Comparison of ENCODE assay signal across 22 mouse cellular contexts in the genomic region with DNA sequence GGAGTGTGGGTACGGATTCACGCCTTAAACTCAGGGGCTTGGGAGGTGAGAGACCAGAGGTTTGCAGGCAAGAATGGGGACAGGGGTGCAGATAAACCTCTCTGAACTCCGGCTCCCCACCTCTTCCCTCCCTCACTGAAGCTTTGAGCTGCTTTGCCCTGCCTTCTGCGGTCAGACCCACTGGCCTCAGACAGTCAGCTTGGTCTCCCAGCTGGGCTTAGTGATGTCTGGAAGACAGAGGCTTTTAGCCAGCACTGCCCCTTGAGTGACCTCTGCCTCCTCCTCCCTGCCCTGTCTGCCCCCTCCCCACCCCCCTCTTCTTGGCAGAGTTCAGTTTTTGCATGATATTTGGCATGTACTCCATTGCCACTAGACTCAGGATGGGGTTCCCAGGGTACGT. TPM values are rescaled to one million over a fixed set of nuclear protein-coding genes. Genes with fewer than 3 reads are reported as not detected.
DNase-seq lines count a peak whose midpoint lies in the region; ATAC-seq lines count a peak whose summit lies in the region.
"Had no signal": no experiment of that assay in that cellular context is flagged by ENCODE, and none has a peak within 500 bp of the region (broad histone marks: within the 10 kb centered on the region; RNA-seq: fewer than 3 reads in every experiment).

No protein-coding gene starts in this region.

- peaks cover 71% of the 10 kb centered on the region for H3K27me3 ChIP-seq in liver, embryonic 13.5 days
- H3K27me3 ChIP-seq in liver, embryonic 12.5 days (replicated peaks): peaks cover 88% of the 10 kb centered on the region
- H3K27me3 ChIP-seq in forebrain, embryonic 15.5 days: peaks cover 3% of the 10 kb centered on the region; the same call in 1 of the 2 replicates
- peaks cover 6% of the 10 kb centered on the region for H3K27me3 ChIP-seq in midbrain, embryonic 11.5 days (ENCODE audit: control insufficient read depth, insufficient read depth, low read length)
- peaks cover 3% of the 10 kb centered on the region; the same call in 1 of the 2 replicates for H3K27me3 ChIP-seq in neural tube, embryonic 14.5 days (ENCODE audit: control insufficient read depth, insufficient read depth, low read length)

- 0 out of 2 replicates have a peak, but pooled peaks have one; percentile 15 for ATAC-seq in liver, embryonic 13.5 days (ENCODE audit: low read depth)
- ATAC-seq in liver, embryonic 12.5 days: no peak
- no peak for ATAC-seq in forebrain, embryonic 15.5 days (replicated peaks)
- ATAC-seq in midbrain, embryonic 11.5 days (ENCODE audit: low FRiP score): no peak
- no peak for ATAC-seq in neural tube, embryonic 14.5 days (ENCODE audit: low read depth)
- no peak for ATAC-seq in activated CD4-positive, CD25-positive, alpha-beta regulatory T cell, adult 4 months
- ATAC-seq: intestine, postnatal 0 days had no signal

- WGBS in liver, embryonic 13.5 days (ENCODE audit: insufficient replicate concordance): 15% methylated on average over 5 of the region's 5 CpGs
- WGBS in liver, embryonic 12.5 days (ENCODE audit: insufficient replicate concordance): 19% methylated on average over 5 of the region's 5 CpGs
- 50% methylated on average over 5 of the region's 5 CpGs for WGBS in forebrain, embryonic 15.5 days
- 44% methylated on average over 5 of the region's 5 CpGs for WGBS in midbrain, embryonic 11.5 days
- 54% methylated on average over 5 of the region's 5 CpGs for WGBS in neural tube, embryonic 14.5 days

- H3K36me3 ChIP-seq in liver, embryonic 13.5 days: no peaks in the 10 kb centered on the region
- no peaks in the 10 kb centered on the region for H3K36me3 ChIP-seq in liver, embryonic 12.5 days
- no peaks in the 10 kb centered on the region for H3K36me3 ChIP-seq in forebrain, embryonic 15.5 days
- no peaks in the 10 kb centered on the region for H3K36me3 ChIP-seq in midbrain, embryonic 11.5 days (ENCODE audit: control insufficient read depth, insufficient read depth, low read length)
- no peaks in the 10 kb centered on the region for H3K36me3 ChIP-seq in neural tube, embryonic 14.5 days (ENCODE audit: control insufficient read depth, insufficient read depth, low read length)
- H3K36me3 ChIP-seq: G1E; stomach, embryonic 15.5 days had no signal

- H3K4me3 ChIP-seq in liver, embryonic 13.5 days (replicated peaks): no peak overlapping the region
- no peak overlapping the region for H3K4me3 ChIP-seq in liver, embryonic 12.5 days
- peak overlapping the region; percentile 69 for H3K4me3 ChIP-seq in forebrain, embryonic 15.5 days
- H3K4me3 ChIP-seq in midbrain, embryonic 11.5 days (ENCODE audit: low read depth, low read length): no peak overlapping the region
- peak overlapping the region; percentile 55; the same call in 1 of the 2 replicates for H3K4me3 ChIP-seq in neural tube, embryonic 14.5 days (ENCODE audit: low read depth, low read length)
- H3K4me3 ChIP-seq: megakaryocyte, embryonic 14.5 days; stomach, embryonic 15.5 days had no signal

- H3K9ac ChIP-seq in liver, embryonic 13.5 days: no peak overlapping the region
- no peak overlapping the region for H3K9ac ChIP-seq in liver, embryonic 12.5 days
- peak overlapping the region; percentile 73 for H3K9ac ChIP-seq in forebrain, embryonic 15.5 days (replicated peaks)
- H3K9ac ChIP-seq in midbrain, embryonic 11.5 days (ENCODE audit: low read length): no peak overlapping the region; the same call in 1 of the 2 replicates
- H3K9ac ChIP-seq in neural tube, embryonic 14.5 days (replicated peaks; ENCODE audit: low read depth, low read length): peak overlapping the region; percentile 73; the same call in 1 of the 2 replicates
- H3K9ac ChIP-seq: stomach, embryonic 15.5 days had no signal

- no peaks in the 10 kb centered on the region for H3K9me3 ChIP-seq in liver, embryonic 13.5 days (replicated peaks)
- H3K9me3 ChIP-seq in liver, embryonic 12.5 days (replicated peaks): no peaks in the 10 kb centered on the region
- H3K9me3 ChIP-seq in forebrain, embryonic 15.5 days: no peaks in the 10 kb centered on the region
- H3K9me3 ChIP-seq in midbrain, embryonic 11.5 days (ENCODE audit: control insufficient read depth, low read length): no peaks in the 10 kb centered on the region
- H3K9me3 ChIP-seq in neural tube, embryonic 14.5 days (ENCODE audit: control insufficient read depth, low read length): no peaks in the 10 kb centered on the region
- H3K9me3 ChIP-seq: G1E; stomach, embryonic 15.5 days had no signal

- H3K27ac ChIP-seq in liver, embryonic 13.5 days: no peak overlapping the region
- H3K27ac ChIP-seq in liver, embryonic 12.5 days: no peak overlapping the region
- H3K27ac ChIP-seq in forebrain, embryonic 15.5 days (replicated peaks): no peak overlapping the region
- no peak overlapping the region for H3K27ac ChIP-seq in midbrain, embryonic 11.5 days (ENCODE audit: low read depth, low read length)
- no peak overlapping the region for H3K27ac ChIP-seq in neural tube, embryonic 14.5 days (ENCODE audit: low read depth, low read length)
- H3K27ac ChIP-seq: stomach, embryonic 15.5 days had no signal

- no peak overlapping the region for H3K4me2 ChIP-seq in liver, embryonic 13.5 days
- H3K4me2 ChIP-seq in liver, embryonic 12.5 days: no peak overlapping the region
- H3K4me2 ChIP-seq in forebrain, embryonic 15.5 days (replicated peaks): peak overlapping the region; percentile 98
- peak overlapping the region; percentile 94; the same call in 1 of the 2 replicates for H3K4me2 ChIP-seq in midbrain, embryonic 11.5 days
- H3K4me2 ChIP-seq in neural tube, embryonic 14.5 days (ENCODE audit: low read depth, low read length): peak overlapping the region; percentile 92
- H3K4me2 ChIP-seq: stomach, embryonic 15.5 days had no signal

- peaks cover 9% of the 10 kb centered on the region for H3K4me1 ChIP-seq in liver, embryonic 13.5 days (replicated peaks)
- peaks cover 10% of the 10 kb centered on the region for H3K4me1 ChIP-seq in liver, embryonic 12.5 days
- peaks cover 30% of the 10 kb centered on the region for H3K4me1 ChIP-seq in forebrain, embryonic 15.5 days
- H3K4me1 ChIP-seq in midbrain, embryonic 11.5 days (ENCODE audit: control insufficient read depth, insufficient read depth, low read length): peaks cover 16% of the 10 kb centered on the region
- peaks cover 13% of the 10 kb centered on the region for H3K4me1 ChIP-seq in neural tube, embryonic 14.5 days (ENCODE audit: control insufficient read depth, insufficient read depth, low read length)

- no peak for DNase-seq in liver, embryonic 13.5 days
- DNase-seq in midbrain, embryonic 11.5 days (ENCODE audit: low spot score, missing footprints): peak; percentile 85
- DNase-seq in kidney, postnatal 14 days: no peak
- DNase-seq in adrenal gland, adult 8-10 months: no peak
- DNase-seq: adrenal gland, postnatal 25 days; heart, postnatal 14 days; thymus, postnatal 14 days had no signal

RNA-seq across cellular contexts. Expression of a gene that starts 31.1 kb away (rescaled TPM):
- polyA plus RNA-seq in liver, embryonic 13.5 days (2015; fragmentation: Nextera tagmentation; extraction: Ambion mirVana): 0.20 and 0.32 TPM in 2 replicates
- 0.20 and 0.48 TPM in 2 replicates for polyA plus RNA-seq in liver, embryonic 12.5 days (2016; fragmentation: Nextera tagmentation; extraction: Ambion mirVana)
- polyA plus RNA-seq in forebrain, embryonic 15.5 days (2015; fragmentation: Nextera tagmentation; extraction: Ambion mirVana): 31.9 and 32.1 TPM in 2 replicates
- 3.1 and 4.5 TPM in 2 replicates for polyA plus RNA-seq in midbrain, embryonic 11.5 days (2014; fragmentation: Nextera tagmentation; extraction: Ambion mirVana)
- 45.5 and 53.6 TPM in 2 replicates for polyA plus RNA-seq in neural tube, embryonic 14.5 days (2014; fragmentation: Nextera tagmentation; extraction: Ambion mirVana)
- 10 to 100 TPM; 26.9 to 41.1 TPM for polyA plus RNA-seq in activated CD4-positive, CD25-positive, alpha-beta regulatory T cell, adult 4 months (2017; shearing (Covaris generic))
- total RNA-seq in adrenal gland, adult 8-10 months (2022): 10 to 100 TPM in 1 of 4 experiments, 1 to 10 TPM in 3; 3.9 to 11.2 (median 7.9) TPM
- total RNA-seq: common myeloid progenitor, adult 5-6 weeks; liver, adult 2 months had no signal
- polyA plus RNA-seq: C2C12, G1E had no signal

RNA-seq across cellular contexts. Expression of a gene that starts 42.4 kb away (rescaled TPM):
- not detected in 2 replicates for polyA plus RNA-seq in liver, embryonic 13.5 days (2015; fragmentation: Nextera tagmentation; extraction: Ambion mirVana)
- polyA plus RNA-seq in liver, embryonic 12.5 days (2016; fragmentation: Nextera tagmentation; extraction: Ambion mirVana): not detected in 2 replicates
- 0.49 and 0.51 TPM in 2 replicates for polyA plus RNA-seq in forebrain, embryonic 15.5 days (2015; fragmentation: Nextera tagmentation; extraction: Ambion mirVana)
- 0.25 TPM in 1 of 2 replicates, not detected in the other for polyA plus RNA-seq in midbrain, embryonic 11.5 days (2014; fragmentation: Nextera tagmentation; extraction: Ambion mirVana)
- 0.59 and 1.3 TPM in 2 replicates for polyA plus RNA-seq in neural tube, embryonic 14.5 days (2014; fragmentation: Nextera tagmentation; extraction: Ambion mirVana)
- under 1 TPM in 1 of 2 experiments, not detected in 1; 0.50 TPM for polyA plus RNA-seq in activated CD4-positive, CD25-positive, alpha-beta regulatory T cell, adult 4 months (2017; shearing (Covaris generic))
- under 1 TPM in 1 of 4 experiments, not detected in 3; 0.37 TPM for total RNA-seq in adrenal gland, adult 8-10 months (2022)
- total RNA-seq: adrenal gland, postnatal 25 days; common myeloid progenitor, adult 5-6 weeks; G1E; gastrocnemius, adult 18-20 months; heart, postnatal 14 days; layer of hippocampus, adult 18-20 months; liver, adult 2 months had no signal
- polyA plus RNA-seq: C2C12 had no signal

RNA-seq across cellular contexts. Expression of a gene that starts 49.9 kb away (rescaled TPM):
- 778 and 786 TPM in 2 replicates for polyA plus RNA-seq in liver, embryonic 13.5 days (2015; fragmentation: Nextera tagmentation; extraction: Ambion mirVana)
- 898 and 941 TPM in 2 replicates for polyA plus RNA-seq in liver, embryonic 12.5 days (2016; fragmentation: Nextera tagmentation; extraction: Ambion mirVana)
- polyA plus RNA-seq in forebrain, embryonic 15.5 days (2015; fragmentation: Nextera tagmentation; extraction: Ambion mirVana): 578 and 580 TPM in 2 replicates
- 845 and 859 TPM in 2 replicates for polyA plus RNA-seq in midbrain, embryonic 11.5 days (2014; fragmentation: Nextera tagmentation; extraction: Ambion mirVana)
- polyA plus RNA-seq in neural tube, embryonic 14.5 days (2014; fragmentation: Nextera tagmentation; extraction: Ambion mirVana): 510 and 518 TPM in 2 replicates
- 1,000 to 10,000 TPM; 1,853 to 2,245 TPM for polyA plus RNA-seq in activated CD4-positive, CD25-positive, alpha-beta regulatory T cell, adult 4 months (2017; shearing (Covaris generic))
- 100 to 1,000 TPM; 828 to 975 (median 886) TPM for total RNA-seq in adrenal gland, adult 8-10 months (2022)

RNA-seq across cellular contexts. Expression of a gene that starts 51.4 kb away (rescaled TPM):
- polyA plus RNA-seq in liver, embryonic 13.5 days (2015; fragmentation: Nextera tagmentation; extraction: Ambion mirVana): not detected in 2 replicates
- not detected in 2 replicates for polyA plus RNA-seq in liver, embryonic 12.5 days (2016; fragmentation: Nextera tagmentation; extraction: Ambion mirVana)
- not detected in 2 replicates for polyA plus RNA-seq in forebrain, embryonic 15.5 days (2015; fragmentation: Nextera tagmentation; extraction: Ambion mirVana)
- not detected in 2 replicates for polyA plus RNA-seq in midbrain, embryonic 11.5 days (2014; fragmentation: Nextera tagmentation; extraction: Ambion mirVana)
- polyA plus RNA-seq in neural tube, embryonic 14.5 days (2014; fragmentation: Nextera tagmentation; extraction: Ambion mirVana): not detected in 2 replicates
- not detected for polyA plus RNA-seq in activated CD4-positive, CD25-positive, alpha-beta regulatory T cell, adult 4 months (2017; shearing (Covaris generic))
- not detected for total RNA-seq in adrenal gland, adult 8-10 months (2022)
- total RNA-seq: adrenal gland, postnatal 25 days; common myeloid progenitor, adult 5-6 weeks; G1E; heart, postnatal 14 days; left cerebral cortex, postnatal 10 days; liver, adult 2 months had no signal
- polyA plus RNA-seq: C2C12; G1E; intestine, postnatal 0 days; liver, adult 2 months; lung, embryonic 16.5 days; stomach, embryonic 15.5 days had no signal

Comparison
In these comparisons a context has a peak if more than half of its experiments do, and no peak if none do; other contexts are left out.
1. H3K4me2 ChIP-seq: peak in forebrain, embryonic 15.5 days (single experiment), midbrain, embryonic 11.5 days (single experiment) and neural tube, embryonic 14.5 days (single experiment); none in liver, embryonic 13.5 days (single experiment) and liver, embryonic 12.5 days (single experiment).
2. H3K4me3 ChIP-seq: peak in forebrain, embryonic 15.5 days (single experiment) and neural tube, embryonic 14.5 days (single experiment); none in liver, embryonic 13.5 days (single experiment), liver, embryonic 12.5 days (single experiment) and midbrain, embryonic 11.5 days (single experiment).
3. H3K9ac ChIP-seq: peak in forebrain, embryonic 15.5 days (single experiment) and neural tube, embryonic 14.5 days (single experiment); none in liver, embryonic 13.5 days (single experiment), liver, embryonic 12.5 days (single experiment) and midbrain, embryonic 11.5 days (single experiment).